Mouse (Mus musculus): Measurements from ENCODE around the gene Mtfr2. TPM values are rescaled to one million over a fixed set of nuclear protein-coding genes. Genes with fewer than 3 reads are reported as not detected.

Mtfr2 gene
- polyA plus RNA-seq, 1 experiment from 2014 or later: 0.18 TPM

DNA sequence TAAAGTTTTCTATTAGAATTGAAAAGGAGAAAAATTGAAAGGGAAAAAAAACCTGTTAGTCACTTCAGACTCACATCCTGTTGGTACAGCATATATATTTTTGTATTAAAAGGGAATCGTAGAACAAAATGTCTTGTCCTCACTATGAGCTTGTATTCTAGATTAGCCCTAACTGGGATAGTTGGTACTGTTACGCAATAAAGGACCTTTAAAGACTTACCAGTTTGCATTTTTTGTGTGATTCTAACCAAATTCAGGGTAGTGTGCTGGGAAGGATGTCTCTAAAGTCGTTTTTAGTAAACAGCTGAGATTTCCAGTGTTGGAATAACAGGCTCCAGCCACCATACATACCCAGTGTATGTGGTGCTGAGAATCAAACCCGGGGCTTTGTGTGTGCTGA is 33.6 kb upstream of the Mtfr2 start:
- Histone ChIP-seq H3K9ac (ENCODE audit: low read depth, low read length) (no peak overlapping the region), H3K4me1 (ENCODE audit: control insufficient read depth, insufficient read depth, low read length) (peaks cover 20% of the 10 kb centered on the region), H3K9me3 (replicated peaks; ENCODE audit: control insufficient read depth, low read length, poor library complexity, severe bottlenecking) (no peaks in the 10 kb centered on the region), H3K4me2 (ENCODE audit: low read length) (peak overlapping the region; percentile 19; the same call in 1 of the 2 replicates), H3K4me3 (ENCODE audit: low read depth, low read length) (no peak overlapping the region), H3K27me3 (ENCODE audit: control insufficient read depth, insufficient read depth, low read depth, low read length) (no peaks in the 10 kb centered on the region), H3K36me3 (ENCODE audit: control insufficient read depth, insufficient read depth, low read length) (peaks cover 2% of the 10 kb centered on the region; the same call in 1 of the 2 replicates), H3K27ac (ENCODE audit: low read length) (no peak overlapping the region)
- 91% methylated on average over 4 of the region's 4 CpGs for WGBS
- no peak for ATAC-seq

DNA sequence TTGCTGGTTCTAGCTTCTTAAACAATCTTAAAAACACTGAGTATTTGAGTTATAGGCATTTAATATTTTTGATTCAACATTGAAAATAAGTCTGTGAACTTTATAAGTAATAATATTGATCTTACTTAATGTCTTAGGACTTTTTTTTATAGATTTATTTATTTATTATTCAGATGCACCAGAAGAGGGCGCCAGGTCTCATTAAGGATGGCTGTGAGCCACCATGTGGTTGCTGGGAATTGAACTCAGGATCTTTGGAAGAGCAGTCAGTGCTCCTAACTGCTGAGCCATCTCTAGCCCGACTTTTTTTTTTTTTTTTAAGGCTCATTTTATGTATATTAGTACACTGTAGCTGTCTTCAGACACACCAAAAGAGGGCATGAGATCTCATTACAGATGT is 32.8 kb upstream of the Mtfr2 start:
- Histone ChIP-seq H3K27ac (ENCODE audit: low read length) (no peak overlapping the region), H3K4me1 (ENCODE audit: control insufficient read depth, insufficient read depth, low read length) (peaks cover 20% of the 10 kb centered on the region), H3K36me3 (ENCODE audit: control insufficient read depth, insufficient read depth, low read length) (peaks cover 7% of the 10 kb centered on the region; the same call in 1 of the 2 replicates), H3K4me2 (ENCODE audit: low read length) (no peak overlapping the region), H3K9ac (ENCODE audit: low read depth, low read length) (no peak overlapping the region), H3K4me3 (ENCODE audit: low read depth, low read length) (no peak overlapping the region), H3K27me3 (ENCODE audit: control insufficient read depth, insufficient read depth, low read depth, low read length) (no peaks in the 10 kb centered on the region), H3K9me3 (replicated peaks; ENCODE audit: control insufficient read depth, low read length, poor library complexity, severe bottlenecking) (no peaks in the 10 kb centered on the region)
- ATAC-seq: no peak
- 69% methylated on average over 2 of the region's 2 CpGs for WGBS

DNA sequence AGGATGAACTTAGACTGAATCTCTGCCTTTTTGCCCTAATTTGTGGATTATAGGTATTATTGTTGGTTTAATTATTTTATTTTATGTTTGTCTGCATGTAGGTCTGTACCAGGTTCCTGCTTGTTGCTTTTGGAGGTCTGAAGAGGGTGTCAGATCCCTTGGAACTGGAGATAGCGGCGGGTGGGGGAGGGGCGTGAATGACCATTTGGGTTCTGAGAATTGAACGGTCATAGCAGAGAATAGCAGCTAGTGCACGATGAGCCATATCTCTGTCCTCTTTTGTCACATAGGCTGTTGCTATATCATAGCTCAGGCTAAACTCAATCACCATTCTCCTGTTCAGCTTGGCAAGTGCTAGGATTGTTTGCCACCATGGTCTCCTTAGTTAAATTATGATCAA is 30.1 kb upstream of the Mtfr2 start:
- WGBS: 90% methylated on average over 5 of the region's 5 CpGs
- Histone ChIP-seq H3K9me3 (replicated peaks; ENCODE audit: control insufficient read depth, low read length, poor library complexity, severe bottlenecking) (no peaks in the 10 kb centered on the region), H3K9ac (ENCODE audit: low read depth, low read length) (no peak overlapping the region), H3K27me3 (ENCODE audit: control insufficient read depth, insufficient read depth, low read depth, low read length) (no peaks in the 10 kb centered on the region), H3K4me2 (ENCODE audit: low read length) (no peak overlapping the region), H3K27ac (ENCODE audit: low read length) (no peak overlapping the region), H3K36me3 (ENCODE audit: control insufficient read depth, insufficient read depth, low read length) (peaks cover 7% of the 10 kb centered on the region; the same call in 1 of the 2 replicates), H3K4me3 (ENCODE audit: low read depth, low read length) (no peak overlapping the region), H3K4me1 (ENCODE audit: control insufficient read depth, insufficient read depth, low read length) (peaks cover 12% of the 10 kb centered on the region)
- ATAC-seq: no peak

DNA sequence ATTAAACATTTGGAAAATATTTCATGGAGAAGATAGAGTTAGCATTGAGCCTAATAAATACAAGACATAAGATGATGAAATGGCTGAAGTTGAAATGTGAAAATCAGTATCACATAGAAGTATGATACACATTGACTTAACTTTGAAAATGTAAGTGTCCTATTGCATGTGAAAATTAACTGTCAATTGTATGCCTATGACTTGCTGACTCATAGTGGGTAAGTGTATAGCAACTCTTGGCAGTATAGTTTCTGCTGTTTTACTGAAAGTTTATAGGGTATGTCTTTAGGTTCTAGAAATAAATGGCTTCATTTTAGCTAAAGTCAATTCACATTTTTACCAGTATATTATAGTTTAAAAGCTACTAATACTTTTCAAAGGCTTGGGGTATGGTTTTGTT is 21.3 kb upstream of the Mtfr2 start:
- Histone ChIP-seq H3K4me2 (ENCODE audit: low read length) (no peak overlapping the region), H3K9ac (ENCODE audit: low read depth, low read length) (no peak overlapping the region), H3K4me3 (ENCODE audit: low read depth, low read length) (no peak overlapping the region), H3K9me3 (replicated peaks; ENCODE audit: control insufficient read depth, low read length, poor library complexity, severe bottlenecking) (no peaks in the 10 kb centered on the region), H3K4me1 (ENCODE audit: control insufficient read depth, insufficient read depth, low read length) (no peaks in the 10 kb centered on the region), H3K36me3 (ENCODE audit: control insufficient read depth, insufficient read depth, low read length) (peaks cover 11% of the 10 kb centered on the region), H3K27ac (ENCODE audit: low read length) (no peak overlapping the region), H3K27me3 (ENCODE audit: control insufficient read depth, insufficient read depth, low read depth, low read length) (no peaks in the 10 kb centered on the region)
- no peak for ATAC-seq

DNA sequence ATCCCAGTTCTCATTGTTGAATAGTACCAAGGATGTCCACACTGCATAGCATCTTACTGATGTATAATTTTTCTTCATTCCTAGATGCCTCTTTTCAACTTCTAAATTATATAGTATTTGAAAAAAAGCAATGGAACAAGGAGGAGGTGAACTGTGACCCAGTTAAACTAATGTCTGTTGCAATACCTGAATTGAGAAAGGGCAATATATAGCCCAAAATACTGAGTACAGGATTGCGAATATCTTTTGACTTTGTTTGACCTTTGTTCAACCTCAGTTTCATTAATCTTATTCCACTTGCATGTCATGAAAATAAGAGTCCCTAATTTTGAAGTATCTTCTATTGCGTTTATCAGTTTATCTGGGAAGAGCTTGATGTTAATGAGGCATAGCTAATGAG is 16.3 kb upstream of the Mtfr2 start:
- Histone ChIP-seq H3K9me3 (replicated peaks; ENCODE audit: control insufficient read depth, low read length, poor library complexity, severe bottlenecking) (no peaks in the 10 kb centered on the region), H3K27ac (ENCODE audit: low read length) (no peak overlapping the region), H3K4me3 (ENCODE audit: low read depth, low read length) (no peak overlapping the region), H3K4me2 (ENCODE audit: low read length) (no peak overlapping the region), H3K36me3 (ENCODE audit: control insufficient read depth, insufficient read depth, low read length) (peaks cover 18% of the 10 kb centered on the region), H3K4me1 (ENCODE audit: control insufficient read depth, insufficient read depth, low read length) (no peaks in the 10 kb centered on the region), H3K9ac (ENCODE audit: low read depth, low read length) (no peak overlapping the region), H3K27me3 (ENCODE audit: control insufficient read depth, insufficient read depth, low read depth, low read length) (no peaks in the 10 kb centered on the region)
- WGBS: 94% methylated on average over 2 of the region's 2 CpGs
- no peak for ATAC-seq

DNA sequence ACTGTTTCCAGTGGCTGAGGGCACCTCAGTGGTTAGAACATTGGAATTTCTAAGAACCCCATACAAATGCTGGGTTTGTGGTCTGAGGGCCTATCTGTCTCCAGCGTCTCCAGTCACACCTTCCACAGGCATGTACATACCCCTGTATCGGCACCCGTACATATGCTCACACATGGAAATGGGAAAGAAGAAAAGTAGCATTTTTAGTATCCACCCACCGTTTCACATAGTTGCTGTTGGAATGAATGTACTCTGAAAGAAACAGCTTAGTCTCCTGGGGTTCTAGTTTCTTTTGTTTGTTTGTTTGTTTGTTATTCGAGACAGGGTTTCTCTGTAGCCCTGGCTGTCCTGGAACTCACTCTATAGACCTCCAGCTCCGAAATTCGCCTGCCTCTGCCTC is 9.7 kb upstream of the Mtfr2 start:
- Histone ChIP-seq H3K9me3 (replicated peaks; ENCODE audit: control insufficient read depth, low read length, poor library complexity, severe bottlenecking) (no peaks in the 10 kb centered on the region), H3K4me2 (ENCODE audit: low read length) (no peak overlapping the region), H3K36me3 (ENCODE audit: control insufficient read depth, insufficient read depth, low read length) (peaks cover 26% of the 10 kb centered on the region), H3K27ac (ENCODE audit: low read length) (no peak overlapping the region), H3K27me3 (ENCODE audit: control insufficient read depth, insufficient read depth, low read depth, low read length) (no peaks in the 10 kb centered on the region), H3K4me3 (ENCODE audit: low read depth, low read length) (no peak overlapping the region), H3K9ac (ENCODE audit: low read depth, low read length) (no peak overlapping the region), H3K4me1 (ENCODE audit: control insufficient read depth, insufficient read depth, low read length) (no peaks in the 10 kb centered on the region)
- WGBS: 89% methylated on average over 7 of the region's 7 CpGs
- no peak for ATAC-seq

DNA sequence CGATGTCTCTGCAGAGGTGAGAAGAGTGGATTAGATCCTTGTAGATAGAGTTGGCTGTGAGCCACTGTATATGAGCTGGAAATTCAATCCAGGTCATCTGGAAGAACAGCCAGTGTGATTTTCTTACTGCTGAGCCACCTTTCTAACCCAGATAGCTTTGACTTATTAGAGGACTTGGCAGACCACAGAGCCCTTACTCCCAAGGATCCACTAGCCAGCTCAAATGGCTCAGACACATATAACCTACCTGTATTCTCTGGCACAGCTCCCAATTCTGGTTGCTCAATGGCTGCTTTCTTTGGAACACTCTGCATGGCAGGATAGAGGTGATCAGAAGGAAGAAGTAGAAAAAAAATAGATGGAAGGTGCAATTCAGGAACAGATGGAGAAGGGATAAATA is 1.8 kb upstream of the Mtfr2 start:
- WGBS: 84% methylated on average over 1 of the region's 1 CpGs
- no peak overlapping the region for H3K4me2 ChIP-seq (ENCODE audit: low read length)
- peaks cover 6% of the 10 kb centered on the region for H3K4me1 ChIP-seq (ENCODE audit: control insufficient read depth, insufficient read depth, low read length)
- H3K4me3 ChIP-seq (ENCODE audit: low read depth, low read length): no peak overlapping the region
- H3K36me3 ChIP-seq (ENCODE audit: control insufficient read depth, insufficient read depth, low read length): peaks cover 17% of the 10 kb centered on the region
- no peak for ATAC-seq
- no peak overlapping the region for H3K27ac ChIP-seq (ENCODE audit: low read length)
- H3K9ac ChIP-seq (ENCODE audit: low read depth, low read length): no peak overlapping the region
- H3K27me3 ChIP-seq (ENCODE audit: control insufficient read depth, insufficient read depth, low read depth, low read length): no peaks in the 10 kb centered on the region
- no peaks in the 10 kb centered on the region for H3K9me3 ChIP-seq (replicated peaks; ENCODE audit: control insufficient read depth, low read length, poor library complexity, severe bottlenecking)

DNA sequence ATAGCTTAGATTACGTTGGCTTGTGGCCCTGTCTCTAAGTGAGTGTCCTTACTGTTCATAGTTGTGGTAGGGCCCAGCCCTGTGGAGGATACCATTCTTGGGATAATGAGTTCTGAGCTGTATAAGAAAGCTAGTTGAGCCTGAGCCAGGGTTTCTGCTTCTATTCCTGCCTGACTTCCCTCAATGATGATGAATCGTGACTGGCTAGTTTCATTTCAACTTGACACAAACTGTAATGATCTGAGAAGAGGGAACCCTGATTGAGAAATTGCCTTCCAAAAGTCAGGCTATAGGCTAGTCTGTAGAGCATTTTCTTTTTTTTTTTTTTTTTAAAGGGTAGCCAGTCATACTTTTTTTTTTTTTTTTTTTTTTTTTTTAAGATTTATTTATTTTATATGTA is 1.3 kb downstream of the Mtfr2 start:
- Histone ChIP-seq H3K4me2 (ENCODE audit: low read length) (no peak overlapping the region), H3K27me3 (ENCODE audit: control insufficient read depth, insufficient read depth, low read depth, low read length) (no peaks in the 10 kb centered on the region), H3K9ac (ENCODE audit: low read depth, low read length) (no peak overlapping the region), H3K4me3 (ENCODE audit: low read depth, low read length) (no peak overlapping the region), H3K36me3 (ENCODE audit: control insufficient read depth, insufficient read depth, low read length) (peaks cover 11% of the 10 kb centered on the region; the same call in 1 of the 2 replicates), H3K9me3 (replicated peaks; ENCODE audit: control insufficient read depth, low read length, poor library complexity, severe bottlenecking) (no peaks in the 10 kb centered on the region), H3K27ac (ENCODE audit: low read length) (no peak overlapping the region), H3K4me1 (ENCODE audit: control insufficient read depth, insufficient read depth, low read length) (peaks cover 6% of the 10 kb centered on the region)
- ATAC-seq: no peak
- 95% methylated on average over 2 of the region's 2 CpGs for WGBS

DNA sequence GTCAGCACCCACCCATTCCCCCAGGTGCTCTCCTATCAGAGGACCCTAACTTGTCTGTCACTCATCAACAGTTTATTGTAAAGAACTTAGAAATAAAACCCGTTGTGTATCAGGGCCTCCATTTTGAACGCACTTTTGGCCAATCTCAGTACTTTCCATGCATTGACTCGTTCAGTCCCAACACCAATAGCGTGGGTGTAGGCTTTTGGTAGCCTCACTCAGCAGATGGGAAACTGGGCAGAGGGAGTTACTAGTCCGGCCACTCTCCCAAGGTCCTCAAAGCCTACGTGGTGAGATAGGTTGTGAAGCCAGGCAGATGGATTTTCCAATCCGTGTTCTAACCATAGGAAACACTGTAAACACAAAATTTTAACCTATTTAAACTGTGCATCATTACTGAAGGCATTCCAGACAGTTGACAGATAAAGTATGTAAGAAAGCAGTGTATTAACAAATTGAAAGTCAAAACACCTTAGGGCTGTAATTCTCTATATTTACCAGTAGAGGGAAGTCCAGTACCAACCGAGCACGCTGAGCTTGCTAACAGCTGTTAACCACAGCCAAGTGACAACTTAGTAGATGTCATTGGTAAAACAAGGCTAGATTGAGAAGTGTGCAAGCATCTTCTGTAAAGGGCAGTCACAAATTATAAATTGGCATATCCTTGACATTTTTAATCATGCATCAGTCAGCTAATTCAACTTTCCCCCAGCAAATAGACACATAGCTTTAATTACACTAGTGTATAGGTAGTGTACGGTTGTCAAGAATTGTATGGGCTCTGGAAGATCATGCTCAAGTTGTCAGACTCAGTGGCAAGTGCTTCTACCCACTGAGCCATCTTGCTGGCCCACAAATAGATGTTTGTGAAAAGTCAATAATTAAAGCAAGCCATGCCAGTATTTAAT is 14.2 kb downstream of the Mtfr2 start:
- no peaks in the 10 kb centered on the region for H3K9me3 ChIP-seq (replicated peaks; ENCODE audit: control insufficient read depth, low read length, poor library complexity, severe bottlenecking)
- 61% methylated on average over 10 of the region's 10 CpGs for WGBS
- H3K27ac ChIP-seq (ENCODE audit: low read length): no peak overlapping the region

More for the DNA sequence above, 14.2 kb downstream of the Mtfr2 start:
- no peak overlapping the region for H3K4me3 ChIP-seq (ENCODE audit: low read depth, low read length)
- H3K4me2 ChIP-seq (ENCODE audit: low read length): no peak overlapping the region
- H3K9ac ChIP-seq (ENCODE audit: low read depth, low read length): no peak overlapping the region
- H3K4me1 ChIP-seq (ENCODE audit: control insufficient read depth, insufficient read depth, low read length): no peaks in the 10 kb centered on the region
- H3K36me3 ChIP-seq (ENCODE audit: control insufficient read depth, insufficient read depth, low read length): no peaks in the 10 kb centered on the region
- no peaks in the 10 kb centered on the region for H3K27me3 ChIP-seq (ENCODE audit: control insufficient read depth, insufficient read depth, low read depth, low read length)
- peak; percentile 86 for ATAC-seq

Measured in midbrain, embryonic 16.5 days (tissue).